Mouse (Mus musculus) ZHBTc4 (cell line): ENCODE data around the gene Atp8b3.

Experiments used
- DNase-seq: peaks from one replicate; pipeline ENCODE4 v3.0.0-alpha.2; 2011; ENCODE audit warnings: low read depth, low spot score

Atp8b3 gene

GRCm38 (mm10) chr10:80538710-80539394, at the start of gene Atp8b3:
Gene Atp8b3, minus strand, starts transcription at chr10:80539124.
- peak; percentile 99 for DNase-seq

GRCm38 (mm10) chr10:80587305-80587657, 48.4 kb upstream of the Atp8b3 start:
- no peak for DNase-seq

- DNase-seq = no peak
These were observed 47.7 kb upstream of the Atp8b3 start for GRCm38 (mm10) chr10:80586407-80587304.

- DNase-seq = no peak
These were observed 46.7 kb upstream of the Atp8b3 start for GRCm38 (mm10) chr10:80585581-80585980.

- DNase-seq = no peak
These were observed 46.0 kb upstream of the Atp8b3 start for GRCm38 (mm10) chr10:80584642-80585552.

- peak; percentile 85 for DNase-seq
These were observed 45.1 kb upstream of the Atp8b3 start for GRCm38 (mm10) chr10:80584045-80584488.

GRCm38 (mm10) chr10:80583047-80583446, 44.1 kb upstream of the Atp8b3 start:
- DNase-seq = no peak

- DNase-seq = peak; percentile 95
These were observed 40.0 kb upstream of the Atp8b3 start for GRCm38 (mm10) chr10:80578911-80579310.

- peak; percentile 95 for DNase-seq
These were observed 39.3 kb upstream of the Atp8b3 start for GRCm38 (mm10) chr10:80578131-80578750.

- peak; percentile 97 for DNase-seq
These were observed 38.5 kb upstream of the Atp8b3 start, which contains the start of gene Klf16 for GRCm38 (mm10) chr10:80577195-80578130. Gene Klf16, minus strand, starts transcription at chr10:80577321.

- peak; percentile 76 for DNase-seq
These were observed 37.6 kb upstream of the Atp8b3 start for GRCm38 (mm10) chr10:80576351-80577194.

- DNase-seq = no peak
These were observed 37.0 kb upstream of the Atp8b3 start for GRCm38 (mm10) chr10:80575925-80576324.

- no peak for DNase-seq
These were observed 36.0 kb upstream of the Atp8b3 start for GRCm38 (mm10) chr10:80574896-80575295.

- peak; percentile 34 for DNase-seq
These were observed 35.0 kb upstream of the Atp8b3 start for GRCm38 (mm10) chr10:80573944-80574343.

- no peak for DNase-seq
These were observed 33.6 kb upstream of the Atp8b3 start for GRCm38 (mm10) chr10:80572477-80572876.

- DNase-seq = peak; percentile 51
These were observed 32.2 kb upstream of the Atp8b3 start for GRCm38 (mm10) chr10:80570871-80571836.

- DNase-seq = no peak
These were observed 31.5 kb upstream of the Atp8b3 start for GRCm38 (mm10) chr10:80570419-80570818.

GRCm38 (mm10) chr10:80569664-80570066, 30.7 kb upstream of the Atp8b3 start:
- DNase-seq = peak; percentile 93
